Mouse (Mus musculus) E14TG2a.4 (cell line): Measurements from ENCODE around the gene Trpv5.

Experiments used
- CTCF ChIP-seq: conservative IDR thresholded peaks from 2 replicates; pipeline ENCODE4 v1.5.1; 2014; ENCODE audit warnings: low read length
- POU5F1 ChIP-seq: IDR thresholded peaks from 2 replicates; pipeline ENCODE4 v1.6.1; 2014; ENCODE audit warnings: low read length, borderline replicate concordance

- no peak for TF ChIP-seq CTCF
- no peak for TF ChIP-seq POU5F1
These were observed 60.3 kb downstream of the Trpv5 start for GRCm38 (mm10) chr6:41620173-41620798.
